Mouse (Mus musculus) E14TG2a.4 (cell line): Measurements from ENCODE around the gene Ttyh1.

ENCODE experiments used
- CTCF ChIP-seq: conservative IDR thresholded peaks from 2 replicates; pipeline ENCODE4 v1.5.1; 2014; ENCODE audit warnings: low read length
- NANOG ChIP-seq: IDR thresholded peaks from 2 replicates; pipeline ENCODE4 v1.6.1; 2014; ENCODE audit warnings: borderline replicate concordance, low read length, mixed read lengths
- POU5F1 ChIP-seq: IDR thresholded peaks from 2 replicates; pipeline ENCODE4 v1.6.1; 2014; ENCODE audit warnings: low read length, borderline replicate concordance

DNA sequence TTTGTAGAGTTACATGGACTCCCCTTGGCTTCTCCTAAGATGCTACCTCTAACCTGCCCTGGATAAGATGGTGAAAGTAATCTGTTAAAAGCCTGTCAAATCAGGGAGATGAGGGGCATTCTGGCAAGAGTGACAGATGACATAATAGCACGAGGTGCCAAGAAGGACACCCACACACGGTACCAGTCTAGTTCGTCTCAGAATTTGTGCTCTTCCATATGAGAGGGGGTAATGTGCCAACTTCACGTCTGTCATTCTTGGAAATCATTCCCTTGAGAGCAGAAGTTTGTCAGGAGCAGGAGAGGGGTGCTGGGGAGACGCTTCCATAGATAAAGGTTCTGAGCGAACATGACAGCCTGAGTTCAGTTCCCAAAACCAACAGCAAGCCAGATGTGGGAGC lies 35.0 kb upstream of the Ttyh1 start:
- TF ChIP-seq CTCF (no peak), POU5F1 (no peak), NANOG (no peak)
